Mouse (Mus musculus): ENCODE data around the gene Smpd3.

Gene Smpd3

GRCm38 (mm10) chr8:106288732-106289131 is 49.1 kb downstream of the Smpd3 start:
- no peak for DNase-seq

DNA sequence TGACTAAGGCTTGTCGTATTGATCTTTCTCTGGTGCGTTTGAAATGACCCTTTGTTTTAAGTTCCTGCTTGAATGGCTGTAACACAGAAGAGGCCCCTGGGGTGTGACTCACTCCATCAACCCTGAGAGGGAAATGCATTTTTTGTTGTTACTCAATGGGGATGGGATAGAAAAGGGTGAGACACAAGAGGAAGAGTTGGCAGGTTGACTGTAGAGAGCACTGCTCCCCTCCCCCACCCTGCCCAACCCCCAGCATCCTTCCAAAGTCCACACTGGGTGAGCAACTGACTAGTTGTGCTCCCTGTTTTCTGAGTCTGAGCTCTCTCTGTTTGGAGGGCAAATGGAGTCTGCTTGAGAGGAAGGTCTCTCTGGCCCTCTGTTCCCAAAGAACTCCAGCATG is 50.3 kb downstream of the Smpd3 start:
- DNase-seq = no peak

GRCm38 (mm10) chr8:106280844-106281243 is 56.9 kb downstream of the Smpd3 start:
- no peak for DNase-seq

DNA sequence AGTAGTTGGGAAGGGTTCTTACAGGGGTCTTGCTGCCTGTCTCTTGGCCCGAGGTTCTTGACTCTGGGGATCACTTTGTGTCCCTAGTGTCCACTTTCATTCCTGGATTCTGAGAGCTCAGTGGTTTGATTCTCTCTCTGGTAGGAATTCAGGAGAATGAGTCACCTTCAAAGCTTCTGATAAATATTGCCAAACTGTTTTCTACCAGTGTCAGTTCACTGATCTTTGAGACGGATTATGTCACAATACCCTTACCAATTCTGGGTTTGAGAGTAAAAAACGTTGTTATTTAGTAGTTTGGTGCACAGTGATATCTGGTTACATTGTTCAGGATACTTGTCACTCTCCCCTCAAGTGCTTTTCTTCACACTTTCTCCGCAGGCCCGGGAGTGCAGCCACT is 57.6 kb downstream of the Smpd3 start:
- DNase-seq = no peak

DNA sequence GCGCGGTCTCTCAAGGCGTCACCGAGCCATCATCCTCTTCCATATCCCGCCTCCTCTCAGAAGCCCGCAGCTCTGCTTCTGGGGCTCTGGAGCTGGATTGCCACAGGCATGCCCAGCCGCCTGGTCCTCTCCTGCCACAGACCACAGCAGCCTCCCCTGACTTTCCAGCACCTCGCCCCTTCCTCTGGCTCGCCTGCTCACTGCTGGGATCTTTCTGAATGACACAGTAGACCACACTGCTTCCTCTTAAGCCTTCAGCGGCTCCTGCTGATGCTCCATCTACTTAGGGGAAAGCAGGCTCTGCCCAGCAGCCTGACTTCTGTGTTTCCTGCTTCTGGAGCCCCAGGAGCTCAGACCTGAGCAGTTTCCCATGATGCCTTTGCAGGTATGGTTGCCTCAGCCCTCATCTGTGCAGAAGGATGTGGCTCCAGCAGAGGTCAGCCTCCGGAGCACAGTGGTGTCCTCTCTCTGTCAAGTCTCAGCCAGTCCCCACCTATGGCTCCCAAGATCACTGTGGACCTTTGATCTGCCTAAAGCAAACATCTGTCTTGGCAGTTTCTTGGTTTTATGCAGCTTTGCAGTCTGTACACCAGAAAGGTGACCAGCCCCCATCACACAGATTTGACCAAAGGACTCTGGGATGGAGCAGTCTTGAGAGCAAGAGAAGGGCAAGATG is 59.3 kb downstream of the Smpd3 start:
- DNase-seq = no peak

GRCm38 (mm10) chr8:106276709-106277317 is 61.0 kb downstream of the Smpd3 start:
- DNase-seq = no peak

- no peak for DNase-seq
Observed at GRCm38 (mm10) chr8:106273468-106273867, 64.3 kb downstream of the Smpd3 start.

GRCm38 (mm10) chr8:106271378-106271777 is 66.4 kb downstream of the Smpd3 start:
- no peak for DNase-seq

GRCm38 (mm10) chr8:106270804-106271203 is 67.0 kb downstream of the Smpd3 start:
- DNase-seq = no peak

- DNase-seq = no peak
Observed at GRCm38 (mm10) chr8:106268710-106269346, 69.0 kb downstream of the Smpd3 start.

GRCm38 (mm10) chr8:106265398-106265797 is 72.4 kb downstream of the Smpd3 start:
- DNase-seq = no peak

DNA sequence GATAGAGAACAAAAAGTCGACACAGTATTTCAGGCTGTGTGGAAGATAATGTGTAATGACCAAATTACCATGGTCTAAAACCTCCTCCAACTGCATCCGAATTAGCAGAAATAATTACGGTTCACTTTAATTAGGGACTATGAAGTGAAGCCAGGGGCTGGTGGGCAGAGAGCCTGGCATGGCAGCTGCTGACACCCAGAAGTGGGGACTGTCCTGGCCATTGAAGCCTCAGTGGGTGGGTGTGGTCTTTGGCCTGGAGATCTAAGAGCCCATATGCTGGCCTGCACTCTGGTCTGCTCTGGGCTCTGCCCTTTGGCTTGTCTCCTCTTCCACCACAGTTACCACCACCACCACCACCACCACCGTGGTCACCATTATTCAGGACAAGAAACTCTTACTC is 73.9 kb downstream of the Smpd3 start:
- DNase-seq = no peak

DNA sequence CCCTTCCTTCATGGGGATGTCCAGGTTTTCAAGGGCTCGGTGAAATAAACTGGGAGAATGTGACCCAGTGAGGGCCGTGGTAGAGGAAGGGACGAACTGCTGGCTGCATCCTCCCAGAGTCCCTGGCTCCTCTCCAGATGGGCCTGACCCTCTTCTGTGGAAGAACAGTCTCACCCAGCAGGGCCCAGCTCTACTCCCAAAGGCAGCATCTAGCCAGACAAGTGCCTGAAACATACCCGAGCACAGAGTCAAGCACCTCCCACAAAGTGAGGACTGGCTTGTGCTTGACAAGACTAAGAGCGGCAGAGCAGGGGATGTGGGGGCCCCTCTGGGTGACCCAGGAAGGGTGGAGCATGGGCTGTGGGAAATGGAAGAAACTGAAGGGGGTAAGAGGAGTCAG is 75.4 kb downstream of the Smpd3 start:
- no peak for DNase-seq

DNA sequence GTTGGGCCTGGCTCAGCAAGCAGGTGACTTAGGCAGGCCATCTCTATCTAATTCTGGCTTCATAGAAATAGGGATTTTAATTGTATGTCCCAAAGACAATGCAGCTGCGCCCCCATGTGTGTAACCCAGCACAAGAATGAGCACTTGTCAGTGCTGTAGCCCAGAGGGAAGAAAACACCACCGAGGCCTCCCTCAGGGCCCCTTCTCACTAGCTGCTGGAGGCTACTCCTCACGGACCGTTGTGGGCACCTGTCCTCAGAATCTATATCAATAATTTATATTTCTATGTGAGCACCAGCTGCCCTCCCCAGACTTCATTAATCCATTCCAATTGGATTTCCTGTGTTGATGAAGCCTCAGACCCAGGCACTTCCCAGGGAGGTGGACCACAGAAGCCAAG is 76.9 kb downstream of the Smpd3 start:
- no peak for DNase-seq

DNA sequence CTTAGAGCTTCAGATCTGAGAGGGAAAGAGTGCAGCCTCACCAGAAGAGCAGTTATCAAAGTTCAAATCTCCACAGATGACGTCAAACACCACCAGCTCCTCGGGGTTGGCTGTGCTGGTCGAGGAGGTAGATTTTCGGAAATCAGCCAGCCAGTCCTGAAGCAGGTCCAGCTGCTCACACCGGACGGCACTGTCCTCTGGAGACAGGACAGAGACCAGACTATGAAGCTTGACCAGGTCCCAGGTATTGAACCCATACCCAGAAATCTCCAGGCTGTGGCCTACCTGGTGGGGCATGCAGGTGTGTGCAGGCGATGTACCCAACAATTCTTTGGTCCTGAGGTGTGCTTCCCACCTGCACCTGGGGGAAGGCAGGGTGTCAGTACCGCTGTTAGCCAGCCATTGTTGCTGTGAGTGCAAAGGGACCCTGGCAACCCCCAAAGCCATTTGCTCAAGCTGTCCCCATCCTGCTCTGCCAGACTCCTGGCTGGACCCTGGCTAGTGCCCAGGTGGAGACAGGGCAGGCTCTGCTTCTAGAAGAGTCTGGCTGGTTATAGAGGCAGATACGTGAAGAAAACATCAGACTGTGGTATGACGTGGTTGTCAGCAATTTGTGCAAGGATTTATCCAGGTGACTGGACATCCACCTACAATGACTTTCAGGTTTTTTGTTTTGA is 78.1 kb downstream of the Smpd3 start:
- no peak for DNase-seq

- no peak for DNase-seq
Observed at GRCm38 (mm10) chr8:106258169-106258568, 79.6 kb downstream of the Smpd3 start.

DNA sequence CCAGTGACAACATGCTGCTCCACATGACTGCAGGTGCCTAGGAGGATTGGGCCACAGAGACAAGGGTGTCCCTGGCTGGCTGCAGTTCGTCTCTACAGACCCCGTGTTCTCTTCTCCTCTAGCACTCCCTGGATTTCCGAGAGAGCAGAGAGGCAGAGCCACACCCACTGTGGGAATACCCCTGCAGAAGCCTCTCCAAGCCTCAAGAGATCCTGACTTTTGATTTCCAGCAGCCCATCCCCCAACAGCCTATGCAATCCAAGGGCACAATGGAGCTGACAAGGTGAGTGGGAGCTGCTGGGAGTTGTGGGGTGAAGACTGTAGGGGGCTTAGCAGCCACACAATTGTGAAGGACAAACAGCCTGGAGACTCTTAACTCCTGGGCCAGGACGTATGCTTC is 87.6 kb downstream of the Smpd3 start:
- DNase-seq = no peak

- no peak for DNase-seq
Observed at GRCm38 (mm10) chr8:106237106-106237505, 100.7 kb downstream of the Smpd3 start.

- no peak for DNase-seq
Observed at GRCm38 (mm10) chr8:106234567-106235261, 103.1 kb downstream of the Smpd3 start.

- DNase-seq = no peak
Observed at GRCm38 (mm10) chr8:106232751-106233150, 105.0 kb downstream of the Smpd3 start.

DNA sequence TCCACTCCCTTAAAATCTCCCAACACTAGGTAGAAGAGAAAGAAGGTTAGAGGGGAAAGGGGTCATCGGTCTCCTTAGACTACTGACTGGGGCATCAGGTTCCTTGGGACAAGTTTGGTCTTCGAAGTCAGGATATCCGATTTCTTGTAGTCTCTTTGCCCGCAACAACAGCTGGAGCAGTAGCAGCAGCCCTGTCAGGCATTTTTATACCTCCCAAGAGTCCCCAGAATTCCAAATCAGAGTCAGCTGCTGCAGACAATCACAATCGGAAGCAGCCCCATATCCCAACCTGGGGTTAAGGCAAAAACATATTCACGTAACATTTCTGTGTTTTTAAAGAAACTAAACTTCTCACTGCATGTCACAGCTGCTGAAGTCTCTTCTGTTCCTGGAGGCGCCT is 106.3 kb downstream of the Smpd3 start:
- DNase-seq = no peak

- peak; percentile 56 for DNase-seq
Observed at GRCm38 (mm10) chr8:106226589-106226988, 111.2 kb downstream of the Smpd3 start.

DNA sequence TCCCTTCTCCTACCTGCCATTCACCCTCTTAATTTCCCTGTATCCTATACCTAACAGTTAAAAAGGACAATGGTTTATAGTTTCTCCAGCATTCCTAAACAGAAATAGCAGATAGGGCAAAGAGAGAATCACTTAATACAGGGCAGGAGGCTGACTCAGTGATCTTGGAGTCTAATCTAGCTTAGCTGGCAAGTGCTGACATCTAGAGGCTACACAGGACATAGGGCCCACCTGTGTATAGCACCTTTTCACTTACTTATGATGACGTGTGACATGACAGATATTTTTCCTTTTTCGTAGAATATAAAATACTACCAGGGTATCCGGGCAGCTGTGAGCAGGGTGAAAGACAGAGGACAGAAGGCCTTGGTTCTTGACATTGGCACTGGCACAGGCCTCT is 118.2 kb downstream of the Smpd3 start:
- no peak for DNase-seq

All from thymus, postnatal 14 days (tissue).